Mouse (Mus musculus) urinary bladder, postnatal 10 days (tissue): ENCODE results near the gene Ppp1r13l.

Source experiments
- DNase-seq: peaks from one replicate; pipeline ENCODE4 v3.0.0; 2022; ENCODE audit warnings: low spot score

The Ppp1r13l gene

GRCm38 (mm10) chr7:19338060-19338459, 21.5 kb upstream of the Ppp1r13l start:
- no peak for DNase-seq

DNA sequence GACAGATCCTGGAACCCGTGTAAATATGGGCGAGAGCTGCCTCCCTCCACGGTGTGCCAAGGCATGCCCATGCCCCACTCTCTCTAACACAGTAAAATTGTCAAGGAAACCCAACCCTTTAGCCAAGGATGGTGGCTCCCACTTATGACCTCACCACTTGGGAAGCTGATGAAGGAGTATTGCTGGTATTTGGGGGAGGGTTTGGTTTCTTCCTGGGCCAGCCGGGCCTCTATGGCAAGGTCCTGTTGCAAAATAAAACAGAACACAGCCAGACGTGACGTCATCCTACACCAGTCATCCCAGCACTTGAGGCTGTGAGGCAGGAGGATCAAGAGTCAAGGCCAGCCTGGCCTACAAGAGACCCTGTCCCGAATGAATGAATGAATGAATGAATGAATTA, 21.0 kb upstream of the Ppp1r13l start:
- DNase-seq = no peak

GRCm38 (mm10) chr7:19341250-19341649, 18.3 kb upstream of the Ppp1r13l start:
- DNase-seq = no peak

GRCm38 (mm10) chr7:19341761-19342409, 17.7 kb upstream of the Ppp1r13l start:
- DNase-seq = no peak

- peak; percentile 60 for DNase-seq
These were observed 17.0 kb upstream of the Ppp1r13l start for GRCm38 (mm10) chr7:19342481-19343027.

- no peak for DNase-seq
These were observed 16.2 kb upstream of the Ppp1r13l start for GRCm38 (mm10) chr7:19343210-19343808.

DNA sequence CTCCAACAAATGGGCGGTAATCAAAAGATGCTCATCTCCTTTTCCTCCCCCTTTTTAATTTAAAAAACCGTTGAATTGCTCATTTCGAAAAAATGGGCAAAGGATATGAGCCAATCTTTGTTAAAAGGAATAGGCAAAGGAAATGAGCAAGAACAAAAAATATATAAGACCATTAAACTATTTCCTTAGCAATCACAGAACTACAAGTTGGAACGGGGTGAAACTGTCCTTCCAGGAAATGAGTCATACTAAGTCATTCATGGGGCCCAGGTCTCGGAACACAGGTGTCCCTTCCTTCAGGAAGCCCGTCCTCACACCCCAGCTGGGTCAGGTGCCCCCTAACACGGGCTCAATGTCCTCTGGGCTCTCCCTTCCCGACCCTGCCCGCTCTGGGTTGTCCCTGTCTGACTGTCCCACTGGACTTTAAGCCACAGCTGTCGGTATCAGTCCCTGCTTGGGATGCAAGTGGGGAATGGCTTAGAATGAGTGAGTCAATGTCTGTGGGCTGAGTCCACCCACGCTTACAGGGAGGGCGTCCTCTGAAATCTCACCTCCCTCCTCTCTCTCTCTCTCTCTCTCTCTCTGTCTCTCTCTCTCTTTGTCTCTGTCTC, 15.2 kb upstream of the Ppp1r13l start, which contains the start of gene Ercc1:
Gene Ercc1 (plus strand): TSS at position 542 of the 611 bp plus-strand sequence.
- no peak for DNase-seq

- peak; percentile 80 for DNase-seq
These were observed 14.5 kb upstream of the Ppp1r13l start for GRCm38 (mm10) chr7:19344938-19345471.

DNA sequence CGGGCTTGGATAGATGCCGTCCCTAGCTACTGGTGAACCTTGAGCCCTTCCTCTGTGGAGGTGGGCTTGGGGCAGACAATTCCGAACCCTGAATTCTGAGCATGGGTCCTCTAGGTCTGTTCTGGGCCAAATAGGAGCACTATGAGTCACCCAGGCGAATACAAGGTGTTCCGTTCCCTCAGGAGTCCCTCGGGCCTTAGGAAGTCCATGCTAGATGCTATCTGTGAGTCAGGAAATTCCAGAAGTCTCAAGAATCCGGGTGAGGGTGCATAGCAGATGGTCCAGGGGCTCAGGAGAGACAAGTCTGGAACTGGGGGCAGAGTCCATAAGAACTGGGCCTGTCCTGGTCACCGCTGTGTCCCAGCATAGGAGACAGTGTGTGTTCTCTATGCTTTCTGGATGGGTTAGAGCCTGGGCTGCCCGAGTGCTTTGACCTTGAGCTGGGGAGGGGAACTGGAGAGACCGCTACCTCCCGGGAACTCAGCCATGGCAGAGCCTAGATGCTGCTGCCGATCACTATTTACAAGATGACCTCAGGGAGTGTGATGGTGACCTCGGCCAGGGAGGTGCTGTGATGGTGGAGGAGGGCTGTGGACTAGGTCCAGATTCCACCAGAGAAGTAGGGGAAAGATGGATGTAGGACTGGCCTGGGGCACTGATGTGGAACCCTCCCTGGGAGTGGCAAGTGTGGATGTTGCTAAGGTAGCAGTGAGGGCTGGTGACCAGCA, 10.2 kb upstream of the Ppp1r13l start:
- no peak for DNase-seq

GRCm38 (mm10) chr7:19350221-19350620, 9.3 kb upstream of the Ppp1r13l start:
- no peak for DNase-seq

- DNase-seq = no peak
These were observed 4.6 kb upstream of the Ppp1r13l start for GRCm38 (mm10) chr7:19354991-19355390.

DNA sequence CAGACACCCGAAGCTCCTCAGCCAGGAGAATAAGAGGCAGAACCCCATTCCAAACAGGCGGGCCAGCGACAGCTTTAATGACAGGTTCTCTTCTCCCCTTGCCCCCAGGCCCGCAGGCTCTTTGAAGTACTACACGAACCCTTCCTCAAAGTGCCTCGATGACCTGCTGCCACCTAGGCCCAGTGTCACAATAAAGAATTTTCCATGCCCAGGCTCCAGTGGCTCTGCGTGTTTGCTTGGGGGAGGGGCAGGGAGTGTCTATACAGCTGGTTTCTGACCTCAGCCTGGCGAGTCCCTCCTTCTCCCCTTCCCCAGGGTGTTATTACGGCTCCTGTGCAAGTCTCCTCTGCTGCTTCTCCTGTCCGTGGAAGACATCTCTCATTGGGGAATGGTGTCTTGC, 3.2 kb upstream of the Ppp1r13l start:
- DNase-seq = no peak

DNA sequence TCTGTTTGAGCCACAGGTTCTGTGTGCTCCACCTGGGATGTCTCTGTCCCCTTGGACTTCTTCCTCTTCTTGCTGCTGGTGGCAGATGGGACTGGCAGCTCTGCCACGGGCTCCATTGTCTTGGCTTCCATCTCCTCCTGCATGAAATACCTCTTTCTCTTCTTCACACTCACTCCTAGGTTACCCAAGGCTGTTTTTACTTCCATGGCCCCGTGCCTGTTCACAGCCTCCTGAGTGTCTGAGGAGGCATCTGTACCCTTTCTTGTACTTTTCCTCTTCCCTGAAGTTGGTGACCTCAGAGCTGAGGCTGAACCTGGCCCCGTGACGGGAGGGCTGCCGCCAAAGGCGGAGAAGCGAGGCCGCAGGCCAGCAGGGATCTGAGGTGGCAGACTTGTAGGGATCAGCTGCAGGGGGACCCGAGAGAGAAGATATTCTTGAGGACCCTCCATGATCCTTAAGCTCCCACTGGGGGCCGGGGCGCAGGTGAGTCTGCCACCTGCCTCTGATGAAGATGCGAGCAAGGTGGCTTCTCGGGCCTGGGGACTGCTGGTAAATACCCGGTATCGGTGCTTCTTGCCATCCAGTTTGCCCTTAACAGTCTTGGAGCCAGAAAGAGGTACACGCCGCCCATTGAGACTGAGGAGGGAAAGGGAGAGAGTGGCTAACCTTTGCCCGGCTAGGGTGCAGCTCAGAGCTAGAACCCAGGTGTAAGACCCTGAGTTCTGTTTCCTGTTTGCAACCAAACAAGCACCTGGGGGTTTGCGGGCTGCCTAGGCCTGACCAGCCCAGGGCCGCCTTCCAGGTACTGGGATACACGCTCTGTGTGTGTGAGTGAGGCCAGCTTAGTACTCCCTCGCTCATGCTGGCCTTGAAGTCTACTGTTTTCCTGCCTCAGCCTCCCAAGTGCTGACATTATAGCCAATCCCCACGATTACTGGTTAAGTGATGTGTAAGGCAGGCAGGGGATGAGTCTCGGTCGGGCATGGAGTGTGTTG, 1.9 kb upstream of the Ppp1r13l start:
- DNase-seq = no peak

- no peak for DNase-seq
These were observed 915 bp upstream of the Ppp1r13l start for GRCm38 (mm10) chr7:19358634-19359033.

DNA sequence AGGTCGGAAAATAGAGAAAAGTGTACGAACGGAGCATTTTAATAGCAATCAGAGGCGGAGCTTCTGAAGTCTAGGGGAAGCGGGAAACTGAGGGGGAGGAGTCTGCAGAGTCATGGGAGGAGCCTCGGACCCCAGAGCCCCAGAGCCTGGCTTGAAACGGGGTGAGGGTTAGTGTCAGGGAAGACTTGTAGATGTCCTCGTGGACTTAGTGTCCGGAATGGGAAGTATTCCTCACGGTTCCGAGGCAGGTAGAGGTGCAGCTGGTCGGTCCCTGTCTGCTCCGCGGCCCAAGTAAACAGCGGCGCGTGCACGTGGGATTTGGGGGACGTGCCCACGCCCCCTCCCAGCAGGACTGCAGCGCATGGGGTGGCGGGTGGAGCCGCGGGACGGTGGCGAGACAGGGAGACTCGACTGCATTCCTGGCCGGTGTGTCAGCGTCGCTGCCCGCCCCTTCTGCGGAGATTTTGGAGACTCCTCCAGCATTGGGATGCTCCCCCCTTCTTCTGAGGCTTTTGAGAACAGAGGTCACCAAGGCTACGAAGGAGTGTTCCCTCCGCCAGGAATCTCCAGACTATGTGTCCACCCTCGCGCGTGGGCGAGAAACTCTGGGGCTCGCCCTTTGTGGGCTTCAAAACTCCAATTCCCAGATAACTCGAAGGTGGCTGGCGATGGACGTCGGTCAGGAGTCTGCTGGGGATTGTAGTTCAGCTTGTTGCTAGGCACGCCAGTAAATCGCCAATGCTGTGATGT, 518 bp downstream of the Ppp1r13l start:
- no peak for DNase-seq

DNA sequence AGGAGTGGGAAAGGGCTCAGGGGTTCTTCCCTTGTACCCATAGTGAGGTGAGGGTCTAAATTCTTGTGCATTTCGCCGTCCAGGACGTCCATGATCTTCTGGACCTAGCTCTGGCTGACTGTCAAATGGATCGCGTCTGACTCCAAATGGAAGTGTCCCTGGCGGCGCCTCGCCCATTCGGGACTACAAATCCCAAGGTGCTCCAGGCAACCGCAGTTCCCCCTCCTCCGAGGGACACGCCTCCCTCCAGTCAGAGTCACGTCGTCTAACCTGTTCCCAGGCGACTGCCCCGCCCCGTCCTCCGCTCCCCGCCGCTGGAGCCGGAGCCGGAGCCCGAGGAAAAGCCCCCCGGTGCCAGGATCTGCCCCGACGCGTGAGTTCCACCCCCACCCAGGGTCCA, 1.4 kb downstream of the Ppp1r13l start:
- DNase-seq = peak; percentile 74

GRCm38 (mm10) chr7:19361720-19362119, 2.2 kb downstream of the Ppp1r13l start:
- DNase-seq = peak; percentile 66

DNA sequence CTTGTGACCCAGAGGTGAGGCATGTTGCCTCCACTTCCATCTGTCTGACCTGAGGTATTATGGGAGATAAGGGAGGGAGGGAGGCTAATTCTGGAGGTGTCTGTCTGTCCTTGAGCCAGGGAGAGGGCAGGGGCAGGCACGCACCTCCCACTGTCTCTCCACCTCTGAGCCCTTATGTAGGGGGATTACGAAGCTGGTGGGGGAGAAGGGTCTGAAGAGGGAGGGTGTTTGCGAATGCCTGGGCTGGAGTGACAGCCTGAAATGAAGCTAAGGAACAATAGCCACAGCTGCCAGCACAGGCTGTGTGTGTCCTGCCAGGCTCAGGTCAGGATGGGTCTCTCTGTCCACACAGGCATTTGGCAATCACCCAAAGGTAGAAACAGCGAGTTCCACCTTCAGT, 2.7 kb downstream of the Ppp1r13l start:
- no peak for DNase-seq

GRCm38 (mm10) chr7:19363881-19364280, 4.3 kb downstream of the Ppp1r13l start:
- no peak for DNase-seq

- no peak for DNase-seq
These were observed 5.8 kb downstream of the Ppp1r13l start for GRCm38 (mm10) chr7:19365376-19365775.
